Mouse (Mus musculus) embryonic facial prominence, embryonic 11.5 days (tissue): ENCODE data around the gene Naa35. TPM values are rescaled to one million over a fixed set of nuclear protein-coding genes. Genes with fewer than 3 reads are reported as not detected.

ENCODE experiments used
- ATAC-seq: fragments of 200-750 bp; cut with Nextera tagmentation; replicated peaks from 2 replicates; pipeline ENCODE4 v1.8.0; 2017; ENCODE audit warnings: low read depth; ENCODE audit not compliant: insufficient number of reproducible peaks, low FRiP score, low TSS enrichment
- DNase-seq: peaks from one replicate; pipeline ENCODE4 v3.0.0-alpha.2; 2015; ENCODE audit warnings: low spot score
- H3K27ac ChIP-seq: fragments of 300-500 bp; sonication (generic); replicated peaks from 2 replicates; pipeline ENCODE4 v1.5.1; 2014; ENCODE audit warnings: mild to moderate bottlenecking, low read depth, low read length, control low read depth
- H3K27me3 ChIP-seq: fragments of 300-500 bp; sonication (generic); 2 replicates; pipeline ENCODE4 v1.6.1; 2014; ENCODE audit warnings: mild to moderate bottlenecking, low read length, moderate library complexity, mixed read lengths; ENCODE audit not compliant: control insufficient read depth, insufficient read depth
- H3K36me3 ChIP-seq: fragments of 300-500 bp; sonication (generic); replicated peaks from 2 replicates; pipeline ENCODE4 v1.6.1; 2014; ENCODE audit warnings: low read depth, mild to moderate bottlenecking, low read length, moderate library complexity, mixed read lengths; ENCODE audit not compliant: control insufficient read depth, insufficient read depth
- H3K4me1 ChIP-seq: fragments of 300-500 bp; sonication (generic); 2 replicates; pipeline ENCODE4 v1.6.1; 2014; ENCODE audit warnings: low read length, mixed read lengths; ENCODE audit not compliant: control insufficient read depth, insufficient read depth
- H3K4me2 ChIP-seq: fragments of 300-500 bp; sonication (generic); 2 replicates; pipeline ENCODE4 v1.6.1; 2014; ENCODE audit warnings: low read depth, mild to moderate bottlenecking, control low read depth, low read length, moderate library complexity
- H3K4me3 ChIP-seq: fragments of 300-500 bp; sonication (generic); 2 replicates; pipeline ENCODE4 v1.5.1; 2014; ENCODE audit warnings: low read depth, low read length, control low read depth
- H3K9ac ChIP-seq: fragments of 300-500 bp; sonication (generic); replicated peaks from 2 replicates; pipeline ENCODE4 v1.6.1; 2014; ENCODE audit warnings: mild to moderate bottlenecking, control low read depth, low read length
- H3K9me3 ChIP-seq: fragments of 300-500 bp; sonication (generic); replicated peaks from 2 replicates; pipeline ENCODE4 v1.6.1; 2016; ENCODE audit warnings: mild to moderate bottlenecking, low read length, inconsistent platforms, mixed read lengths; ENCODE audit not compliant: control insufficient read depth
- WGBS: fragments of 180-500 bp; shearing (Covaris S2); extraction: QIAGEN DNeasy Blood & Tissue Kit; methylation state at CpG from one replicate; pipeline ENCODE4 v1.1.7; 2014; 5-methylcytosine and 5-hydroxymethylcytosine counted together
- polyA plus RNA-seq: library from polyadenylated mRNA; unstranded; fragments of >200 nt; fragmentation: Nextera tagmentation; extraction: Ambion mirVana; gene quantifications from 2 replicates; pipeline ENCODE4 v1.2.1, GENCODE M21; 2014

Gene Naa35
- polyA plus RNA-seq, 1 experiment from 2014 or later: 104 TPM

GRCm38 (mm10) chr13:59663939-59664712 lies 79.1 kb downstream of the Naa35 start:
- ATAC-seq (no peak), DNase-seq (no peak)
- H3K4me2 ChIP-seq: no peak overlapping the region
- WGBS: 94% methylated on average over 19 of the region's 19 CpGs
- H3K4me1 ChIP-seq: no peaks in the 10 kb centered on the region
- no peaks in the 10 kb centered on the region for H3K27me3 ChIP-seq
- H3K4me3 ChIP-seq: no peak overlapping the region
- no peaks in the 10 kb centered on the region for H3K9me3 ChIP-seq
- H3K27ac ChIP-seq: no peak overlapping the region
- H3K36me3 ChIP-seq: peaks cover 2% of the 10 kb centered on the region
- H3K9ac ChIP-seq: no peak overlapping the region

GRCm38 (mm10) chr13:59667763-59668162 lies 82.7 kb downstream of the Naa35 start:
- 91% methylated on average over 5 of the region's 5 CpGs for WGBS
- Histone ChIP-seq H3K27me3 (no peaks in the 10 kb centered on the region), H3K36me3 (no peaks in the 10 kb centered on the region; the same call in 1 of the 2 replicates)

GRCm38 (mm10) chr13:59668501-59669093 lies 83.5 kb downstream of the Naa35 start:
- no peak overlapping the region for H3K27ac ChIP-seq
- no peak overlapping the region for H3K4me3 ChIP-seq
- H3K9me3 ChIP-seq: no peaks in the 10 kb centered on the region
- H3K4me1 ChIP-seq: no peaks in the 10 kb centered on the region
- 83% methylated on average over 11 of the region's 11 CpGs for WGBS
- no peak for DNase-seq
- no peak overlapping the region for H3K4me2 ChIP-seq
- no peaks in the 10 kb centered on the region for H3K36me3 ChIP-seq
- no peak for ATAC-seq
- H3K27me3 ChIP-seq: no peaks in the 10 kb centered on the region
- H3K9ac ChIP-seq: no peak overlapping the region

More at GRCm38 (mm10) chr13:59667763-59668162, 82.7 kb downstream of the Naa35 start:
- Histone ChIP-seq H3K4me1 (no peaks in the 10 kb centered on the region), H3K9ac (no peak overlapping the region), H3K9me3 (no peaks in the 10 kb centered on the region), H3K4me2 (no peak overlapping the region), H3K27ac (no peak overlapping the region), H3K4me3 (no peak overlapping the region)
- DNase-seq: no peak
- ATAC-seq: no peak

- no peak overlapping the region for H3K4me3 ChIP-seq
- no peaks in the 10 kb centered on the region for H3K4me1 ChIP-seq
- H3K4me2 ChIP-seq: no peak overlapping the region
- no peak overlapping the region for H3K27ac ChIP-seq
- H3K9me3 ChIP-seq: no peaks in the 10 kb centered on the region
- WGBS: 90% methylated on average over 10 of the region's 10 CpGs
- no peak for ATAC-seq
- no peak overlapping the region for H3K9ac ChIP-seq
- no peaks in the 10 kb centered on the region for H3K27me3 ChIP-seq
- H3K36me3 ChIP-seq: no peaks in the 10 kb centered on the region
- no peak for DNase-seq
Observed at GRCm38 (mm10) chr13:59669946-59670345, 84.9 kb downstream of the Naa35 start.

GRCm38 (mm10) chr13:59671521-59671920 lies 86.5 kb downstream of the Naa35 start:
- no peak overlapping the region for H3K9ac ChIP-seq
- ATAC-seq (no peak), DNase-seq (no peak)
- H3K4me1 ChIP-seq: no peaks in the 10 kb centered on the region
- no peaks in the 10 kb centered on the region for H3K9me3 ChIP-seq
- H3K36me3 ChIP-seq: no peaks in the 10 kb centered on the region
- no peak overlapping the region for H3K4me2 ChIP-seq
- 76% methylated on average over 2 of the region's 2 CpGs for WGBS
- H3K27ac ChIP-seq: no peak overlapping the region
- no peak overlapping the region for H3K4me3 ChIP-seq
- H3K27me3 ChIP-seq: no peaks in the 10 kb centered on the region

GRCm38 (mm10) chr13:59672248-59672647 lies 87.2 kb downstream of the Naa35 start:
- H3K9me3 ChIP-seq: no peaks in the 10 kb centered on the region
- no peaks in the 10 kb centered on the region for H3K36me3 ChIP-seq
- WGBS: 64% methylated on average over 6 of the region's 6 CpGs
- no peak overlapping the region for H3K9ac ChIP-seq
- H3K4me3 ChIP-seq: no peak overlapping the region
- no peak overlapping the region for H3K4me2 ChIP-seq
- ATAC-seq: no peak
- no peak for DNase-seq
- H3K4me1 ChIP-seq: no peaks in the 10 kb centered on the region
- no peak overlapping the region for H3K27ac ChIP-seq
- no peaks in the 10 kb centered on the region for H3K27me3 ChIP-seq

- Histone ChIP-seq H3K4me2 (peak overlapping the region; percentile 41), H3K4me3 (peak overlapping the region; percentile 22), H3K36me3 (no peaks in the 10 kb centered on the region), H3K4me1 (no peaks in the 10 kb centered on the region), H3K27ac (no peak overlapping the region), H3K9ac (peak overlapping the region; percentile 58), H3K27me3 (no peaks in the 10 kb centered on the region), H3K9me3 (no peaks in the 10 kb centered on the region)
- 34% methylated on average over 7 of the region's 7 CpGs for WGBS
- DNase-seq: no peak
- no peak for ATAC-seq
Observed at GRCm38 (mm10) chr13:59673597-59673996, 88.5 kb downstream of the Naa35 start.

- ATAC-seq: no peak
- Histone ChIP-seq H3K9me3 (no peaks in the 10 kb centered on the region), H3K4me3 (peak overlapping the region; percentile 73), H3K9ac (peak overlapping the region; percentile 37; the same call in 1 of the 2 replicates), H3K27ac (no peak overlapping the region), H3K27me3 (no peaks in the 10 kb centered on the region), H3K4me1 (no peaks in the 10 kb centered on the region), H3K4me2 (peak overlapping the region; percentile 28), H3K36me3 (no peaks in the 10 kb centered on the region)
- peak; percentile 69 for DNase-seq
- WGBS: 0% methylated on average over 3 of the region's 3 CpGs
Observed at GRCm38 (mm10) chr13:59674215-59674614, 89.2 kb downstream of the Naa35 start.
